In the genomic region with DNA sequence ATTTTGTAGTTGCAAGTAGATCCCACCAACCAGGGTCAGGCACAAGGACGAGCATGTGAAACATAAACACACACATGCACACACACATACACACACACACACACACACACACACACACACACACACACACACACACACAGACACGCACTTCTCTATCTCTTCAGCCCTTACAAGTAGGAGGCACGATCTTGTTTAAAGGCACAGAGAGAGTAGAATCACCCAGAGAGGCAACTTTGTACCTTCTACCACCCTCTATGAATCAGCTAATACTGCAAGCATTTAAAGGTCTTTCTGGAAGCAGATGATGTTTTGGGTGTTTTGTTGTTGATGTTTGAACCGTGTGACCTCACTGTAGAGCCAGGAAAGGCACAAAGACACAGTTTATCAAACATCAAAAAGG, we compare ENCODE assay signal across 13 mouse cellular contexts.
"Had no signal": no experiment of that assay in that cellular context is flagged by ENCODE, and none has a peak within 500 bp of the region (broad histone marks: within the 10 kb centered on the region; RNA-seq: fewer than 3 reads in every experiment).

No protein-coding gene starts in this region.

- H3K36me3 ChIP-seq: limb, embryonic 13.5 days; midbrain, embryonic 15.5 days; stomach, embryonic 15.5 days had no signal

- H3K27ac ChIP-seq: left cerebral cortex, adult 2 months; liver, embryonic 14.5 days; midbrain, embryonic 15.5 days had no signal

- H3K4me2 ChIP-seq: limb, embryonic 13.5 days; midbrain, embryonic 11.5 days; midbrain, embryonic 15.5 days; stomach, embryonic 15.5 days had no signal

- H3K4me3 ChIP-seq: left cerebral cortex, adult 2 months; limb, embryonic 13.5 days; midbrain, embryonic 15.5 days; stomach, embryonic 15.5 days had no signal

- H3K9me3 ChIP-seq: limb, embryonic 13.5 days; midbrain, embryonic 15.5 days; stomach, embryonic 15.5 days had no signal

- DNase-seq: lung, adult 18-20 months; lung, postnatal 10 days; lung, postnatal 4 days; right cerebral cortex, postnatal 14 days; thymus, adult 2 months; thymus, postnatal 25 days had no signal

- H3K9ac ChIP-seq: liver, embryonic 14.5 days; midbrain, embryonic 15.5 days; stomach, embryonic 15.5 days had no signal

- H3K27me3 ChIP-seq: stomach, embryonic 15.5 days had no signal

- ATAC-seq: intestine, postnatal 0 days; midbrain, embryonic 15.5 days had no signal
